Mouse (Mus musculus) lung, embryonic 14.5 days (tissue): Measurements from ENCODE around the gene 2310079G19Rik. TPM values are rescaled to one million over a fixed set of nuclear protein-coding genes. Genes with fewer than 3 reads are reported as not detected.

Experiments used
- ATAC-seq: fragments of 200-750 bp; cut with Nextera tagmentation; 2 replicates; pipeline ENCODE4 v1.8.0; 2017; ENCODE audit warnings: mild to moderate bottlenecking, moderate TSS enrichment, moderate library complexity; ENCODE audit not compliant: insufficient read depth
- DNase-seq: peaks from one replicate; pipeline ENCODE4 v3.0.0-alpha.2; 2015
- H3K27ac ChIP-seq: fragments of 300-500 bp; sonication (generic); 2 replicates; pipeline ENCODE4 v1.5.1; 2014; ENCODE audit warnings: low read depth, mild to moderate bottlenecking, moderate library complexity
- H3K27me3 ChIP-seq: fragments of 300-500 bp; sonication (generic); 2 replicates; pipeline ENCODE4 v1.6.1; 2014; ENCODE audit warnings: low read length, control low read depth; ENCODE audit not compliant: insufficient read depth
- H3K36me3 ChIP-seq: fragments of 300-500 bp; sonication (generic); 2 replicates; pipeline ENCODE4 v1.6.1; 2014; ENCODE audit warnings: control low read depth; ENCODE audit not compliant: insufficient read depth
- H3K4me1 ChIP-seq: fragments of 300-500 bp; sonication (generic); 2 replicates; pipeline ENCODE4 v1.6.1; 2014; ENCODE audit warnings: antibody characterized with exemption, control low read depth; ENCODE audit not compliant: insufficient read depth
- H3K4me2 ChIP-seq: fragments of 300-500 bp; sonication (generic); 2 replicates; pipeline ENCODE4 v1.6.1; 2014; ENCODE audit warnings: mild to moderate bottlenecking
- H3K4me3 ChIP-seq: fragments of 300-500 bp; sonication (generic); 2 replicates; pipeline ENCODE4 v1.5.1; 2014; ENCODE audit warnings: low read depth, low read length
- H3K9ac ChIP-seq: fragments of 300-500 bp; sonication (generic); 2 replicates; pipeline ENCODE4 v1.6.1; 2014
- H3K9me3 ChIP-seq: fragments of 300-500 bp; sonication (generic); 2 replicates; pipeline ENCODE4 v1.6.1; 2016; ENCODE audit warnings: low read depth, low read length, control low read depth
- CTCF ChIP-seq: IDR thresholded peaks from 2 replicates; pipeline ENCODE4 v1.5.1; 2016; ENCODE audit warnings: antibody characterized with exemption, low read depth
- WGBS: fragments of 180-500 bp; shearing (Covaris S2); extraction: QIAGEN DNeasy Blood & Tissue Kit; methylation state at CpG from one replicate; pipeline ENCODE4 v1.1.7; 2014; 5-methylcytosine and 5-hydroxymethylcytosine counted together
- polyA plus RNA-seq: library from polyadenylated mRNA; unstranded; fragments of >200 nt; fragmentation: Nextera tagmentation; extraction: Ambion mirVana; gene quantifications from 2 replicates; pipeline ENCODE4 v1.2.1, GENCODE M21; 2014

The 2310079G19Rik gene
- polyA plus RNA-seq, 1 experiment from 2014 or later = not detected

DNA sequence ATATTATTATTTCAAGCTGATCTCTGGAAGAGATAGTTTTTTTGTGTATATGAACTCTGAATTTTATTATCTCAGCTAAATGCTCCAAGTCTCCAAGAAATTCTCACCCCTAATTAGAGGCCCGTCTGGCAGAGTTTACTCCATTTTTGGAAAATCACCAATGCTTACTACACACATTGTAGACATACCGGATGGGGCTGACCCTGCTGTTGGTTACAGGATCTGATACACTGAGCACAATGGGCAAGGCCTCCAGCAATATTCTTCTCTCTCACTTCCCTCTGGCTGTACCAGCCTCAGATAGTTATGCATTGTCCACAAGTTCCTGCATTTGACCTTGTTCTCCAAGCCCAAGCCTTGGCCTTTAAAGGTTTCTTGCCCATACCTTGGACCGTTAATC lies 12.6 kb upstream of the 2310079G19Rik start:
- H3K27me3 ChIP-seq = no peaks in the 10 kb centered on the region
- H3K27ac ChIP-seq = no peak overlapping the region
- ATAC-seq (no peak), DNase-seq (no peak)
- H3K9me3 ChIP-seq = no peaks in the 10 kb centered on the region
- H3K4me1 ChIP-seq = no peaks in the 10 kb centered on the region
- no peak overlapping the region for H3K4me3 ChIP-seq
- H3K9ac ChIP-seq = no peak overlapping the region
- no peak for TF ChIP-seq CTCF
- no peaks in the 10 kb centered on the region for H3K36me3 ChIP-seq
- WGBS = 77% methylated on average over 3 of the region's 3 CpGs
- no peak overlapping the region for H3K4me2 ChIP-seq

DNA sequence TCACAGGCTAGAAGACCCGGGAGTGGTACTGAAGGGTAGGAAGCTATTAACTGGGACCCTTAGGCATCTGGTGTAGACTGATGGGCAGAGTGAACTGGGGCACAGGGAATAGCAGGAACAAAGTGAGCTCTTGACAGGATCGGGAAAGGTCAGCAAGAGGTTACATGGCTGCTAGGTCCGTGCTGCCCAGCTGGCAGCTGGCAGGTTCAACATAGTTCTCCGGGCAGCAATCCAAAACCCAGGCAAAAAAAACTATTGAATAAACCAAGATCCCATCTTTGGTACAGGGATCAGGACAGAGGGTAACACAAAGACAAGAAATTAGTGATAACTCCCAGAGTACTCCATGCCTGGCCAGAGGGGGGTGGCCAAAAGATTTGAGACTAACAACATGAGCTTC lies 7.7 kb upstream of the 2310079G19Rik start:
- ATAC-seq = no peak
- no peak for TF ChIP-seq CTCF
- Histone ChIP-seq H3K4me2 (no peak overlapping the region), H3K9ac (no peak overlapping the region), H3K4me1 (no peaks in the 10 kb centered on the region), H3K4me3 (no peak overlapping the region), H3K27me3 (no peaks in the 10 kb centered on the region), H3K27ac (no peak overlapping the region), H3K36me3 (no peaks in the 10 kb centered on the region), H3K9me3 (no peaks in the 10 kb centered on the region)
- peak; percentile 29 for DNase-seq
- 36% methylated on average over 4 of the region's 4 CpGs for WGBS

GRCm38 (mm10) chr16:88631474-88631873 lies 4.0 kb upstream of the 2310079G19Rik start:
- H3K4me3 ChIP-seq = no peak overlapping the region
- 35% methylated on average over 4 of the region's 4 CpGs for WGBS
- no peaks in the 10 kb centered on the region for H3K27me3 ChIP-seq
- H3K9me3 ChIP-seq = no peaks in the 10 kb centered on the region
- TF ChIP-seq CTCF = no peak
- no peak overlapping the region for H3K27ac ChIP-seq
- H3K4me1 ChIP-seq = no peaks in the 10 kb centered on the region
- DNase-seq = peak; percentile 12
- no peak overlapping the region for H3K4me2 ChIP-seq
- ATAC-seq = no peak
- H3K9ac ChIP-seq = no peak overlapping the region
- H3K36me3 ChIP-seq = no peaks in the 10 kb centered on the region

GRCm38 (mm10) chr16:88612712-88613111 lies 14.8 kb downstream of the 2310079G19Rik start:
- Histone ChIP-seq H3K9ac (no peak overlapping the region), H3K4me3 (no peak overlapping the region), H3K4me2 (no peak overlapping the region), H3K27ac (no peak overlapping the region), H3K9me3 (no peaks in the 10 kb centered on the region), H3K4me1 (no peaks in the 10 kb centered on the region), H3K36me3 (no peaks in the 10 kb centered on the region), H3K27me3 (0 out of 2 replicates have a peak, but pooled peaks cover 3% of the 10 kb centered on the region)
- ATAC-seq = no peak
- TF ChIP-seq CTCF = no peak
- no peak for DNase-seq
- WGBS = 76% methylated on average over 4 of the region's 4 CpGs

DNA sequence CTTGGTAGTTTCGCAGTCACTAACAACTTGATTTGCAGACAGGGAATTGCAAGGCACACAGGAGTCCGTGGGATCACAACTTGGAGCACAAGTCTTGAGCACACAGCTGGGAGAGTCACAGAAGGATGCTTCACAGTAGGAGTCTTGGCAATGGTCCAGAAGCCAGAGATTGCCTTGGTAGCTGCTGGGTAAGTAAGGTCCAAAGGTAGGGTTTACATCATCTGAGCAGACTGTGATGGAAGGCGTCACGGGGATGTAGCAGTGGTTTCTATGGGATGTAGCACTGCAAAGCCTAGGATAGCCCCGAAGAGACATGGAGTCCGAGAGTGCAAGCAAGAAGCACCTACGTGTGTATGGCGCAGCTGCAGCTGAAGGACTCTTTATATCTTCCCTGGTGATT lies 15.5 kb downstream of the 2310079G19Rik start, which contains the start of gene Krtap24-1:
Gene Krtap24-1 (minus strand): TSS at position 358 of the 400 bp plus-strand sequence.
- DNase-seq (no peak), ATAC-seq (no peak)
- WGBS = 88% methylated on average over 8 of the region's 8 CpGs
- no peak within 1 kb of the TSS for H3K27ac ChIP-seq
- H3K9me3 ChIP-seq = no peaks in the 10 kb centered on the region
- no peak within 1 kb of the TSS for H3K4me2 ChIP-seq
- H3K9ac ChIP-seq = no peak within 1 kb of the TSS
- no peaks in the 10 kb centered on the region for H3K4me1 ChIP-seq
- H3K36me3 ChIP-seq = no peaks in the 10 kb centered on the region
- H3K4me3 ChIP-seq = no peak within 1 kb of the TSS
- TF ChIP-seq CTCF = no peak
- H3K27me3 ChIP-seq = no peaks in the 10 kb centered on the region

- DNase-seq (peak; percentile 43), ATAC-seq (no peak)
- H3K4me1 ChIP-seq = 0 out of 2 replicates have a peak, but pooled peaks cover 2% of the 10 kb centered on the region
- no peak overlapping the region for H3K27ac ChIP-seq
- no peaks in the 10 kb centered on the region for H3K9me3 ChIP-seq
- H3K27me3 ChIP-seq = 0 out of 2 replicates have a peak, but pooled peaks cover 11% of the 10 kb centered on the region
- no peak overlapping the region for H3K4me3 ChIP-seq
- H3K4me2 ChIP-seq = no peak overlapping the region
- 63% methylated on average over 6 of the region's 6 CpGs for WGBS
- H3K9ac ChIP-seq = no peak overlapping the region
- no peak for TF ChIP-seq CTCF
- no peaks in the 10 kb centered on the region for H3K36me3 ChIP-seq
These were observed 22.9 kb downstream of the 2310079G19Rik start for GRCm38 (mm10) chr16:88604570-88604969.

DNA sequence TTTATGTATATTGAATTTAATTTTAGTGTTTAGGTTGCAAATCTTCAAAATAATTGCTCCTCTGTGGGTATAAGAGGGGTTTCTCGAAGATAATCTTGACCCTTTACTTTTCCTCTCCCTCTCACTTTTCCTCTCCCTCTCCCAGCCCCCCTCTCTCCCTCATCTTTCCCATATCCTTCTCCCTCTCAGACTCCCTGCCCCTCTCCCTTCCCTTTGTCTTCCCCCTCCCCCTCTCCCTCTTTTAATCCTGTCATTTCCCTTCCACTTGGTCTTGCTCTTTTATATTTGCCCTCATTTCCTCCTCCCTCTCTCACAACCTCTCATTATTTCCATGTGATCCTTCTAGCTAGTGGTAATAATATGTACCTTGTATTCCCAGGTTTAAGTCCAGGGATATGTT lies 25.0 kb downstream of the 2310079G19Rik start:
- no peak for TF ChIP-seq CTCF
- Histone ChIP-seq H3K9me3 (no peaks in the 10 kb centered on the region), H3K36me3 (no peaks in the 10 kb centered on the region), H3K4me2 (no peak overlapping the region), H3K4me1 (peaks cover 2% of the 10 kb centered on the region; the same call in 1 of the 2 replicates), H3K27ac (no peak overlapping the region), H3K27me3 (0 out of 2 replicates have a peak, but pooled peaks cover 11% of the 10 kb centered on the region), H3K9ac (no peak overlapping the region), H3K4me3 (no peak overlapping the region)
- ATAC-seq (no peak), DNase-seq (no peak)
- WGBS = 44% methylated on average over 1 of the region's 1 CpGs
